Mouse (Mus musculus) brown adipose tissue, adult 24 weeks (tissue): ENCODE measurements around the gene Ralgapa2. TPM values are rescaled to one million over a fixed set of nuclear protein-coding genes. Genes with fewer than 3 reads are reported as not detected.

Experiments used
- H3K27ac ChIP-seq: fragments of 200-500 bp; replicated peaks from 2 replicates; pipeline ENCODE4 v1.5.1; 2012; ENCODE audit warnings: low read depth, mild to moderate bottlenecking, low read length
- H3K4me1 ChIP-seq: fragments of 200-500 bp; 2 replicates; pipeline ENCODE4 v1.6.1; 2012; ENCODE audit warnings: low read length, mixed read lengths; ENCODE audit not compliant: control insufficient read depth, insufficient read depth, insufficient read length
- H3K4me3 ChIP-seq: fragments of 200-500 bp; 2 replicates; pipeline ENCODE4 v1.5.1; 2012; ENCODE audit warnings: low read depth, mild to moderate bottlenecking, low read length, moderate library complexity; ENCODE audit not compliant: insufficient read depth
- polyA plus RNA-seq: library from polyadenylated mRNA; stranded (reverse); fragments of >200 nt; gene quantifications from 2 replicates; pipeline ENCODE4 v1.2.4, GENCODE M21; 2012; ENCODE audit not compliant: missing spikeins, insufficient read depth, insufficient read length

The Ralgapa2 gene
- polyA plus RNA-seq, 1 experiment = 40.7 TPM

DNA sequence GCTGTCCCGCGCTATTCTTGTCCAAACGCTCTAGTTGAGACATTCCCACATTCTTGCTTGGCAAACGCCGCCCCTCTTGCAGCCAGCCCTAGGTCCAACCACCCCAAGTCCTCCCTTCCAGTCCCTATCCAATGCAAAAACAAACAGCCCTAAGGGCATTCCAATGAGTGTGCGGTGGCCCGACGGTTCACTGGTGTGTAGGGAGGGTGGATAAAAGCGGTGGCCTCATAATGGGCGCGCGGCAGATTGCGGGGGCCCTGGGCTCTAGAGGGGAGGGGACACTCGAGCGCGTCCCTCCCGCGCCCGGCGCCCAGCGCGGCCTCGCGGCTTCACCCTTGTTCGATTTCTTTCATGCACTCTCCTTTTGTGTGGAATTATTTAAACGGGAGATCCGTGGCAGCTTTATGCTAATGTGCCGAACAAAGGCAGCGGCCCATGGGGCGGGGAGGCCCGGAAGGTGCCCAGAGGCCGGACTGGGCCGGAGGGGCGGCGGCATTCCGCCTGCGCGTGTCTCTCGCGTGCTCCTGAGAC lies 293.9 kb downstream of the Ralgapa2 start:
- Histone ChIP-seq H3K4me1 (no peaks in the 10 kb centered on the region), H3K4me3 (0 out of 2 replicates have a peak overlapping the region, but pooled peaks have one; percentile 5), H3K27ac (no peak overlapping the region)

DNA sequence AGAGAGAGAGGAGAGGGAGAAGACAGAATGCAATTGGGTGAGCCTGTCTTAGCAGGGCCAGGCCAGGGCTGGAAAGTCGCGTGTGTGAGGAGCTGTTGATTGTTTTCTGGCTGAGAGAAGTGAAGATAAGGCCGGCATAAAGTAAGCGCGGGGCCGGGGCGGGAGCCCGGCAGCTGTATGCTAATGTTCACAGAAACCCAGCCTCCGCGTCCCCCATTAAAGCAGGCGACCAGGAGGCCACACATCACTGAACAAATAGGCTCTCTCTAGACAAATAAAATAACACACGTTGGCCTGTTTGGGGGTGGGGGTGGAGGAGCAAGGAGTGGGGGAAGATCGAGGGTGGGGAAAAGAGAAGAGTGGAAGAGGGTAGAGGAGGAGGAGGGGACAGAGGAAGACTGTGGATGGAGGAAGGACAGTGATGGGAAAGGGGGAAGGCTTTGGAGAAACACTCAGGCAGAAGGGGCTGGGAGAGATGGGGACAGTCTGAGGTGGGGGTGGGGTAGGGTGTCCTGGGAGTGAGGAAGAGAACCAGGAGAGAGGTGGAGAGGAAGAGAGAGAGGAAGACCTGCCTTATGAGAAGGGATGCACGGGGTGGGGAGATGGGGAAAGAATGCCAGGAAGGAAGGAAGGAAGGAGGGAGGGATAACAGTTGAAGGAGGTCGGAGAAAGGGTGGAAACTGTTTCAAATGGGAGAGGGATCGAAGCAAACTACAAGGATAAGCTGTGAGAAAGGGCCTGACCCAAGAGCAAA lies 294.7 kb downstream of the Ralgapa2 start:
- Histone ChIP-seq H3K27ac (no peak overlapping the region), H3K4me3 (no peak overlapping the region), H3K4me1 (no peaks in the 10 kb centered on the region)

DNA sequence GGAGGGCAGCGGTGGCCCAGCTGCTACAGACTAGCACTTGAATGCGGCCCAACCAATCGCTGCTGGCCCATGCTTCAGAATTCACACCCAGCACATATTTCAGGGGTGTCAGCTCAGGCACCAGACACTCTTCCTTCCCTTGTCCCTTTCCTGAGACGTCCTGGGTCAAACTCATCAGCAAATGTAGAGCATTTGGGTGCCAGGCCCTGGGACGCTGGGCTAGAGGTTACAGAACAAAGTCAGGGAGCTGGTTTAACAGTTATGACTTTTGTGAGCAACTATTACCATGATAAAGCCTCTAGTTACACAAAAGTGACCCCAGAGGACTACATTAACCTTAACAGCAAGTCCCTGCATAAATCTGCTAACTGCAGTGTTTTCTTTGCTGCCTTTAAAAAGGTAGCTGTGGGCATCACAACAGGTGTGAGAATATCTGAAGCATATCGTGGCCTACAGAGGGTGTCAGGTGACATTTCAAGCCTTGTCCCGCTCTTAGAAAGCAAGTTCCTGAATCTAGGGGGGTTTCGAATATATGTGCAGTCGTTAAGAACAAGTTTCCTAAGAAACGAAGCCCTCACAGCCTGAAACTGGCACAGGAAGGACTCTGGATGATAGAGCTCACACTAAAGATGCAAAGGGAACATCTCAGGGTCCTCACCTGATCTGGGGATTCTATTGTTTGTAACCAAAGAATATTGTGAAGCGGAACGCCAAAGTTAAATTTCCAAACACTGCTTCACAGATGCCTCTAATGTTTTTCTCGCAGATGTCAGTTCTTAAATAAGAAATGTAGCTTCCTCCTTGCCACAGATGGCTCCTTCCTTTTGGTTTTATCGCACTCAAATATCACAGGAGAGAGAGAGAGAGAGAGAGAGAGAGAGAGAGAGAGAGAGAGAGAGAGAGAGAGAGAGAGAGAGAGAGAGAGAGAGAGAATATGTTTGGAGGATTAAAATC lies 295.8 kb downstream of the Ralgapa2 start:
- no peak overlapping the region for H3K4me3 ChIP-seq
- no peak overlapping the region for H3K27ac ChIP-seq
- H3K4me1 ChIP-seq = no peaks in the 10 kb centered on the region

DNA sequence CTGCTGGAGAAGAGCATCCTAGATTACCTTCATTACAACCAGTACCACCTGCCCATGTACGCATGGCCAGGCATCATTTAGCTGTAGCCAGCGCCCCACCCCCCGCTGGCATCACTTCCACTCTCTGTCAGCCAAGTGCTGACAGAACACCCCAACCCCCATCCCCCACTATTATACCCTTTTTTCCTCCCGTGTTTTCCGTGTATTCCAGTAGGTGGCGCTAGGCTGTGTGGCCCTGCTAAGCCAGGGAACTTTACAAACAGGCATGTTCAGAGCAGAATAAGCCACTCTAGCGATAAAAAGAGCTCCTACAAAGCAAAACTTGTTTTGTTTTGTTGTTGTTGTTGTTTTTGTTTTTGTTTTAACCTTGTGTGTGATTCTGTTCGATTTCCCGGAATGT lies 297.4 kb downstream of the Ralgapa2 start:
- H3K4me1 ChIP-seq = no peaks in the 10 kb centered on the region
- H3K4me3 ChIP-seq = no peak overlapping the region
- no peak overlapping the region for H3K27ac ChIP-seq

DNA sequence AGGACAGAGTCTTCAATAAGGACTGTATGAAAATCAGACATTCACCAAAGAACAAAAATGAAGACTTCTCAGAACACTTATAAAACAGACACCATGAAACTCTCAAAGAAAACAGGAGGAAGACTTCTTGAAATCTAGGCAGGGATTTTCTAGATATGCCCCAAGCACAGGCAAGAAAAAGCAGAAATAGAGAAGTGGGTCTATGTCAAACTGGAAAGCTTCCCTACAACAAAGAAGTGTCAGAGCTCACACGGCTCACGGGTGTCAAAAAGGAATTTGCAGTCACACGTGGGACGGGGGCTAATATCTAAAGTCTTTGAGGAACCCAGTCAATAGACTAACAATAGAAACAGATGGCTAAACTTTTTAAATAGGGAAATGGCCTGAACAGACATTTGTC lies 301.2 kb downstream of the Ralgapa2 start:
- no peaks in the 10 kb centered on the region for H3K4me1 ChIP-seq
- H3K4me3 ChIP-seq = no peak overlapping the region
- H3K27ac ChIP-seq = no peak overlapping the region

DNA sequence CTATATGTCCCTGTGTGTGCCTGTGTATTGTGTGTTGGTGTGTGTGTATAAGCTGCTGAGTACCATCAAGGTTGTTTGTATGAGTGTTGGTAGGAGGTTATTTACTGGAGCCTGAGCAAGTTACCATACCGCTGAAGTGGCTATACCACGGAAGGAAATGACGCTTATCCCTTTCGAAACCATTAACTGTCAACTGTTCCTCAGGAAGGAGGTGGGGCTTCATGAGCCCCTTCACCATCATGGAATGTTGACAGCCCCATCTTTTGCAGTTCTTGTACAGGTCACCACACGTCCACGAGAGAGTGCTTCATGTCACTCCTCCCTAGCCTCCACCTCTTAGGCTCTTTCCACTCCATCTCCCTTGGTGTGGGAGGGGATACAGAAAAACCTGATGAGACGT lies 314.2 kb downstream of the Ralgapa2 start:
- H3K27ac ChIP-seq = no peak overlapping the region
- no peaks in the 10 kb centered on the region for H3K4me1 ChIP-seq
- H3K4me3 ChIP-seq = no peak overlapping the region

DNA sequence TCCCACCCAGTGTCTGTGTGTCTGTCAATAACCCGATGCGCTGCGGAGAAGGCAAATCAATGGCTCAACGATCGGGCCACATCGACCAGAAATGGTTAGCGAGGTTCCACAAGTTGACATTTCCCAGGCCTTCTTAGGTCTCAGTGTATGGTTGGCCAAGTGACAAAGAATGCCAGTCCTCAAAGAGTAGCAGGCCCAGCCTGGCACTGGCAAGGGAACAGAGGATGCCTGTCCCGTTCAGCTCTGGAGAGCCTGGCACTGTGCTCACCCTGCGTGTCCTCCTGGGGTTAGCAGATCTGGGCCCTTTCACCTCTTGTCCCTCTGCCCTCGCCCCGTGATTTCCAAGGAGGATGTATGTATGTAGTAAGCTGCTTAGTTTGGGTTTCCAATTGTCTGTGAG lies 316.0 kb downstream of the Ralgapa2 start:
- Histone ChIP-seq H3K27ac (no peak overlapping the region), H3K4me3 (no peak overlapping the region), H3K4me1 (no peaks in the 10 kb centered on the region)
